Mouse (Mus musculus) embryo, embryonic 10.5 days (tissue): Measurements from ENCODE around the gene Tmtc4.

Experiments
- DNase-seq: peaks from one replicate; pipeline ENCODE4 v3.0.0-alpha.2; 2015; ENCODE audit warnings: low spot score

Gene Tmtc4

DNA sequence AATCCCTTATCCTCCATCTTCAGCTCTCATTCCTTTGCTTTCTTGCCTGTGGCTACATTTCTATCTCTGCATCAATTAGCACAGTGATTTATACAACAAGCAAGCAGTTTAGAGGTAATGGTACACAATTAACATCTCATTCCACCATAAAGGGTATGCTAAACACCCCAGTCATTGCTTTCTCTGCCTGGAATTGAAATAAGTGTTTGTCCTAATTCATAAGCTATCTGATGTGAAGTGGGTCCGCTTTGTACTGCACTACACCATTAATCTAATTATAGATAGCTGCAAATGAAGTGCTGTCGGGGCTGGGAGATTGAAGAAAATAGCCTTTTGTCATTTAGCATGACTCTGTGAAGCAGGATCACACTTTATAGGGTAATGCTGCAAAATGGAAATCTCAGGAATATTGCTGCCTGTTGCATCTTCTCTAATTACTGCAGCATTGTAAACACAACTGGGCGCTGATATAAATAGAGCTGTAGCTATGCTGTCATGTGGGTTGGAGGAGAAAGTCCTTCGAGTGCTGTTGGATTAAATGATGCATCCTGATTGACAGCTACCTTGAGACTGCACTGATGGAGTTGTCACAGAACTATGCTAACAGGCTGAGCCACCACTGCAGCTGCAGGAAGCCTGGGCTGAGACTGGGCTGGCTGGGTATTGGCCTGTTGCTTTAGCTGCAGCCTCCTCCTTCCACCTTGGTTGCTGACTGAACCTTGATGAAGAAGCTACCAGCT lies 111.8 kb downstream of the Tmtc4 start:
- DNase-seq = no peak

DNA sequence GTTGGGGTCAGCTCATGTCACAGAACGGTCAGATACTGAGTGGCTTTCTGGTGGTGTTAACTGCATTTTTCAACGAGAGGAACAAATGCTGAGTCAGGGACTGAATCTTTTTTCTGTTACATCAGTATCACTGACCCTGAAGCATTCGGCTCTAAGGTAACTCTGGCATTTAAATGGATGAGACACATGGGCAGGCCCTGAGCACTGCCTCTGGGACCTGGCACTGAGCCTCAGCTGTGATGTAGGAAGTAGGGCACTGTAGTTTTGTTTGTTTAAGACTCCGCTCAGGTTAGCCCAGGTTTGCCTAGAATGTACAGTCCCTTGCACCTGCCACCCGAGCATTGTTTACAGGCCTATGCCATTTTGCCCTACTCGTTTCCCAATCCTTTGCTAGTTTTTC lies 114.0 kb downstream of the Tmtc4 start:
- no peak for DNase-seq
